ENCODE assay signal across 8 mouse cellular contexts in genomic region chr5:134639269-134639682, GRCm38 (mm10). TPM values are rescaled to one million over a fixed set of nuclear protein-coding genes. Genes with fewer than 3 reads are reported as not detected.
DNase-seq lines count a peak whose midpoint lies in the region; ATAC-seq and TF ChIP-seq lines count a peak whose summit lies in the region.

Eif4h (minus strand) TSS chr5:134639490.

- H3K27me3 ChIP-seq in C2C12 (ENCODE audit: control insufficient read depth, insufficient read depth, insufficient read length) (no peaks in the 10 kb centered on the region), myocyte (ENCODE audit: control insufficient read depth, insufficient read depth, insufficient read length) (no peaks in the 10 kb centered on the region)
- H3K27me3 ChIP-seq in erythroblast, embryonic 14.5 days (ENCODE audit: control insufficient read depth), result no peaks in the 10 kb centered on the region
- no peaks in the 10 kb centered on the region for H3K27me3 ChIP-seq in heart, embryonic 11.5 days (ENCODE audit: control insufficient read depth, insufficient read depth, low read length)
- H3K27me3 ChIP-seq in kidney, embryonic 16.5 days (ENCODE audit: insufficient read depth, low read length), result no peaks in the 10 kb centered on the region
- no peaks in the 10 kb centered on the region for H3K27me3 ChIP-seq in liver, adult 2 months (ENCODE audit: control insufficient read depth, insufficient read depth, low read length)
- H3K27me3 ChIP-seq in splenic B cell, adult 2 months (ENCODE audit: control insufficient read depth, insufficient read depth, low read length, poor library complexity, severe bottlenecking), result no peaks in the 10 kb centered on the region

- peak; percentile 99 for DNase-seq in brain, embryonic 14.5 days (ENCODE audit: low read depth)
- peak; percentile 80 for DNase-seq in liver, adult 2 months (ENCODE audit: extremely low read depth, low read depth, low spot score)
- peak; percentile 98 for DNase-seq in splenic B cell, adult 2 months (ENCODE audit: low read depth, low spot score)

- no peaks in the 10 kb centered on the region for H3K9me3 ChIP-seq in erythroblast, embryonic 14.5 days (ENCODE audit: control insufficient read depth, low read length)
- H3K9me3 ChIP-seq in heart, embryonic 11.5 days (replicated peaks; ENCODE audit: control insufficient read depth, low read length), result no peaks in the 10 kb centered on the region
- no peaks in the 10 kb centered on the region for H3K9me3 ChIP-seq in kidney, embryonic 16.5 days (ENCODE audit: low read length)

- peak within 1 kb of the TSS; percentile 92 for H3K27ac ChIP-seq in heart, embryonic 11.5 days (ENCODE audit: low read depth, low read length)
- H3K27ac ChIP-seq in kidney, embryonic 16.5 days (ENCODE audit: low read length), result peak within 1 kb of the TSS; percentile 94
- H3K27ac ChIP-seq in liver, adult 2 months (replicated peaks; ENCODE audit: insufficient read depth, low read depth, low read length), result peak within 1 kb of the TSS; percentile 77

- TF ChIP-seq POLR2A in brain, embryonic 14.5 days (IDR thresholded peaks at IDR 0.05; ENCODE audit: borderline replicate concordance, extremely low read depth, insufficient read depth, insufficient read length, poor library complexity, severe bottlenecking), result peak; percentile 74
- TF ChIP-seq POLR2A in liver, adult 2 months (IDR thresholded peaks at IDR 0.05; ENCODE audit: extremely low read depth, insufficient read depth, low read length), result peak; percentile 93
- peak; percentile 85 for TF ChIP-seq POLR2A in myocyte (IDR thresholded peaks at IDR 0.05; ENCODE audit: insufficient read length, low read depth)

- H3K36me3 ChIP-seq in C2C12 (ENCODE audit: control insufficient read depth, insufficient read depth), result peaks cover 34% of the 10 kb centered on the region
- H3K36me3 ChIP-seq in erythroblast, embryonic 14.5 days (ENCODE audit: control insufficient read depth), result peaks cover 31% of the 10 kb centered on the region
- H3K36me3 ChIP-seq in heart, embryonic 11.5 days (ENCODE audit: control insufficient read depth, insufficient read depth, low read length), result peaks cover 8% of the 10 kb centered on the region; the same call in 1 of the 2 replicates
- H3K36me3 ChIP-seq in kidney, embryonic 16.5 days (ENCODE audit: insufficient read depth, low read length), result peaks cover 16% of the 10 kb centered on the region
- H3K36me3 ChIP-seq in liver, adult 2 months (ENCODE audit: control insufficient read depth, insufficient read depth, low read length), result peaks cover 10% of the 10 kb centered on the region
- H3K36me3 ChIP-seq in myocyte (ENCODE audit: control insufficient read depth, insufficient read depth), result peaks cover 11% of the 10 kb centered on the region
- H3K36me3 ChIP-seq in splenic B cell, adult 2 months (ENCODE audit: control insufficient read depth, insufficient read depth, low read length, poor library complexity, severe bottlenecking), result peaks cover 6% of the 10 kb centered on the region; the same call in 1 of the 2 replicates

- ATAC-seq in heart, embryonic 11.5 days (replicated peaks; ENCODE audit: insufficient number of reproducible peaks, low FRiP score, low TSS enrichment), result peak; percentile 94
- peak; percentile 97 for ATAC-seq in kidney, embryonic 16.5 days (ENCODE audit: low FRiP score, low TSS enrichment)

- H3K79me3 ChIP-seq in C2C12 (ENCODE audit: low read depth), result peaks cover 45% of the 10 kb centered on the region

- peak within 1 kb of the TSS; percentile 99 for H3K9ac ChIP-seq in heart, embryonic 11.5 days (ENCODE audit: low read depth, low read length)
- peak within 1 kb of the TSS; percentile 99 for H3K9ac ChIP-seq in kidney, embryonic 16.5 days (replicated peaks; ENCODE audit: low read length)
- peak within 1 kb of the TSS; percentile 90 for H3K9ac ChIP-seq in liver, adult 2 months (ENCODE audit: low read depth, low read length)

- H3K4me3 ChIP-seq in C2C12 (ENCODE audit: insufficient read depth, poor library complexity, severe bottlenecking) (peak within 1 kb of the TSS; percentile 87), myocyte (peak within 1 kb of the TSS; percentile 73)
- peak within 1 kb of the TSS; percentile 97 for H3K4me3 ChIP-seq in erythroblast, embryonic 14.5 days (replicated peaks)
- H3K4me3 ChIP-seq in heart, embryonic 11.5 days (ENCODE audit: low read depth, low read length), result peak within 1 kb of the TSS; percentile 99
- H3K4me3 ChIP-seq in kidney, embryonic 16.5 days (ENCODE audit: low read length), result peak within 1 kb of the TSS; percentile 98
- peak within 1 kb of the TSS; percentile 68 for H3K4me3 ChIP-seq in liver, adult 2 months (ENCODE audit: insufficient read depth, low read depth, low read length)

- under 1% methylated on average over 49 of the region's 52 CpGs for WGBS in heart, embryonic 11.5 days (ENCODE audit: insufficient replicate concordance)
- under 1% methylated on average over 51 of the region's 52 CpGs for WGBS in kidney, embryonic 16.5 days
- under 1% methylated on average over 51 of the region's 52 CpGs for WGBS in liver, adult 2 months

- no peak for TF ChIP-seq CTCF in C2C12 (IDR thresholded peaks at IDR 0.05; ENCODE audit: control insufficient read depth, insufficient read depth, insufficient read length)
- no peak for TF ChIP-seq CTCF in brain, embryonic 14.5 days (IDR thresholded peaks at IDR 0.05; ENCODE audit: borderline replicate concordance, extremely low read depth, insufficient read depth, insufficient read length)
- TF ChIP-seq CTCF in liver, adult 2 months (IDR thresholded peaks at IDR 0.05; ENCODE audit: low read depth, low read length), result no peak

- H3K79me2 ChIP-seq in C2C12 (ENCODE audit: control insufficient read depth, insufficient read depth), result peaks cover 50% of the 10 kb centered on the region
- H3K79me2 ChIP-seq in liver, adult 2 months (ENCODE audit: control insufficient read depth, insufficient read depth, low read length), result peaks cover 32% of the 10 kb centered on the region; the same call in 1 of the 2 replicates
- H3K79me2 ChIP-seq in myocyte (ENCODE audit: control insufficient read depth, insufficient read depth), result peaks cover 44% of the 10 kb centered on the region

- H3K4me1 ChIP-seq in erythroblast, embryonic 14.5 days (ENCODE audit: control insufficient read depth), result peaks cover 30% of the 10 kb centered on the region
- H3K4me1 ChIP-seq in heart, embryonic 11.5 days (ENCODE audit: control insufficient read depth, insufficient read depth, low read length), result peaks cover 6% of the 10 kb centered on the region
- H3K4me1 ChIP-seq in kidney, embryonic 16.5 days (ENCODE audit: insufficient read depth, low read length), result peaks cover 12% of the 10 kb centered on the region
- H3K4me1 ChIP-seq in liver, adult 2 months (ENCODE audit: control insufficient read depth, insufficient read depth, low read length), result peaks cover 9% of the 10 kb centered on the region

- H3ac ChIP-seq in C2C12 (ENCODE audit: control insufficient read depth, insufficient read length, low read depth) (peak within 1 kb of the TSS; percentile 90), myocyte (ENCODE audit: control insufficient read depth, insufficient read length) (peak within 1 kb of the TSS; percentile 100)

- H3K4me2 ChIP-seq in heart, embryonic 11.5 days, result peak within 1 kb of the TSS; percentile 94
- peak within 1 kb of the TSS; percentile 61 for H3K4me2 ChIP-seq in kidney, embryonic 16.5 days (replicated peaks; ENCODE audit: low read depth, low read length)
- H3K4me2 ChIP-seq in myocyte (ENCODE audit: low read depth), result peak within 1 kb of the TSS; percentile 92

TF ChIP-seq in C2C12, 6 proteins besides CTCF, POLR2A, EP300 and RAD21:
- TF ChIP-seq MYOG (IDR thresholded peaks at IDR 0.05; ENCODE audit: control insufficient read depth, extremely low read depth, insufficient read length) (no peak), CEBPB (IDR thresholded peaks at IDR 0.05; ENCODE audit: low read depth) (no peak), MAX (IDR thresholded peaks at IDR 0.05) (peak; percentile 95), FOSL1 (IDR thresholded peaks at IDR 0.05; ENCODE audit: insufficient read depth, low read length, poor library complexity, severe bottlenecking) (no peak), MYOD1 (IDR thresholded peaks at IDR 0.05; ENCODE audit: control insufficient read depth, insufficient read length, low read depth) (no peak), USF1 (IDR thresholded peaks at IDR 0.05; ENCODE audit: low read depth) (peak; percentile 79)

TF ChIP-seq in myocyte, 11 proteins besides CTCF, POLR2A, EP300 and RAD21:
- TF ChIP-seq E2F4 (IDR thresholded peaks at IDR 0.05; ENCODE audit: insufficient read depth), result no peak
- TF ChIP-seq REST (IDR thresholded peaks at IDR 0.05; ENCODE audit: insufficient read depth, insufficient read length), result no peak
- no peak for TF ChIP-seq TCF3 (IDR thresholded peaks at IDR 0.05; ENCODE audit: insufficient read length, low read depth)
- TF ChIP-seq USF1 (IDR thresholded peaks at IDR 0.05; ENCODE audit: low read depth), result peak; percentile 73
- TF ChIP-seq CEBPB (IDR thresholded peaks at IDR 0.05; ENCODE audit: insufficient read depth, poor library complexity, severe bottlenecking), result no peak
- TF ChIP-seq SRF (IDR thresholded peaks at IDR 0.05; ENCODE audit: control insufficient read depth, insufficient read length, low read depth), result peak; percentile 29
- TF ChIP-seq MYOD1 (IDR thresholded peaks at IDR 0.05; ENCODE audit: control insufficient read depth in 1 of 3, insufficient read length in 2 of 3, low read depth in 2 of 3), result peak in 1 of 3 experiments; percentile 35
- TF ChIP-seq MYOG (IDR thresholded peaks at IDR 0.05; ENCODE audit: control insufficient read depth in 1 of 3, insufficient read depth in 1 of 3, insufficient read length in 2 of 3, low read depth in 2 of 3), result no peak
- TF ChIP-seq TCF12 (IDR thresholded peaks at IDR 0.05; ENCODE audit: insufficient read depth, poor library complexity, severe bottlenecking), result no peak
- TF ChIP-seq POLR2AphosphoS2 (IDR thresholded peaks at IDR 0.05; ENCODE audit: insufficient read length, low read depth), result peak; percentile 89
- TF ChIP-seq MAX (IDR thresholded peaks at IDR 0.05; ENCODE audit: low read depth), result no peak

RNA-seq across cellular contexts. Expression of gene Eif4h, which starts in this region (rescaled TPM):
- polyA plus RNA-seq in C2C12 (2012; fragmentation: generic; extraction: Trizol) (427 TPM), myocyte (2012; fragmentation: generic; extraction: Trizol) (293 TPM)
- polyA plus RNA-seq in brain, embryonic 14.5 days (2012; rRNA removed), result 313 and 339 TPM in 2 replicates
- polyA plus RNA-seq in erythroblast, embryonic 14.5 days (2012), result 18.5 and 18.7 TPM in 2 replicates
- 344 and 355 TPM in 2 replicates for polyA plus RNA-seq in heart, embryonic 11.5 days (2014; fragmentation: Nextera tagmentation; extraction: Ambion mirVana)
- polyA plus RNA-seq in kidney, embryonic 16.5 days (2015; fragmentation: Nextera tagmentation; extraction: Ambion mirVana), result 492 and 502 TPM in 2 replicates
- 139 and 146 TPM in 2 replicates for total RNA-seq in liver, adult 2 months (2014; rRNA removed)
- polyA plus RNA-seq in liver, adult 2 months (2012; rRNA removed), result 127 and 134 TPM in 2 replicates

Comparison
In these comparisons a context has a peak if more than half of its experiments do, and no peak if none do; other contexts are left out.
1. Peak in every context shown above with its lines: DNase-seq, ATAC-seq, H3K4me3 ChIP-seq and H3K27ac ChIP-seq.